Comparison of ENCODE assay signal across 22 mouse cellular contexts in genomic region chr7:133551000-133551399, GRCm38 (mm10). TPM values are rescaled to one million over a fixed set of nuclear protein-coding genes. Genes with fewer than 3 reads are reported as not detected.
"Had no signal": no experiment of that assay in that cellular context is flagged by ENCODE, and none has a peak within 500 bp of the region (broad histone marks: within the 10 kb centered on the region; RNA-seq: fewer than 3 reads in every experiment).

No protein-coding gene starts in this region.

- H3K4me3 ChIP-seq: kidney, embryonic 15.5 days; left cerebral cortex, adult 2 months had no signal

- H3K27ac ChIP-seq: kidney, embryonic 15.5 days; left cerebral cortex, adult 2 months had no signal

- H3K36me3 ChIP-seq: kidney, embryonic 15.5 days had no signal

- H3K9me3 ChIP-seq: kidney, embryonic 15.5 days had no signal

- DNase-seq: kidney, adult 11 months; kidney, adult 8-10 months; kidney, postnatal 10 days; kidney, postnatal 36 days; layer of hippocampus, postnatal 36 days; lung, adult 18-20 months; lung, postnatal 14 days; lung, postnatal 4 days; midbrain, embryonic 14.5 days; right cerebral cortex, postnatal 25 days; spleen, adult 18-20 months; thymus, adult 2 months; thymus, postnatal 14 days; thymus, postnatal 4 days had no signal

- H3K4me2 ChIP-seq: kidney, embryonic 15.5 days; midbrain, embryonic 11.5 days had no signal

- H3K9ac ChIP-seq: kidney, embryonic 15.5 days had no signal

- H3K27me3 ChIP-seq: kidney, embryonic 15.5 days had no signal

RNA-seq across cellular contexts. Expression of gene Tex36, which starts 51.0 kb away (rescaled TPM):
- polyA plus RNA-seq: kidney, embryonic 15.5 days; limb, embryonic 14.5 days; lung, embryonic 16.5 days; midbrain, embryonic 11.5 days; midbrain, embryonic 14.5 days; neural tube, embryonic 11.5 days; neural tube, embryonic 14.5 days; stomach, embryonic 16.5 days; thymus, adult 2 months had no signal
